Mouse (Mus musculus) neural tube, embryonic 10.5 days (tissue): ENCODE results near the gene Rcan2.

Experiments used
- DNase-seq: peaks from one replicate; pipeline ENCODE4 v3.0.0-alpha.2; 2017; ENCODE audit warnings: low spot score; ENCODE audit errors: extremely low spot score

Gene Rcan2

GRCm38 (mm10) chr17:43916128-43916527 lies 115.0 kb downstream of the Rcan2 start:
- DNase-seq: no peak

GRCm38 (mm10) chr17:43917143-43917542 lies 116.0 kb downstream of the Rcan2 start:
- no peak for DNase-seq

GRCm38 (mm10) chr17:43929856-43930255 lies 128.7 kb downstream of the Rcan2 start:
- no peak for DNase-seq

- DNase-seq: no peak
Measured at GRCm38 (mm10) chr17:43931731-43932130, 130.6 kb downstream of the Rcan2 start.

GRCm38 (mm10) chr17:43934056-43934455 lies 132.9 kb downstream of the Rcan2 start:
- DNase-seq: no peak

- DNase-seq: peak; percentile 25
Measured at GRCm38 (mm10) chr17:43952219-43952618, 151.1 kb downstream of the Rcan2 start.

GRCm38 (mm10) chr17:43952661-43953534 lies 151.7 kb downstream of the Rcan2 start:
- DNase-seq: peak; percentile 19

- no peak for DNase-seq
Measured at GRCm38 (mm10) chr17:43953535-43953918, 152.4 kb downstream of the Rcan2 start.

GRCm38 (mm10) chr17:43959797-43960196 lies 158.6 kb downstream of the Rcan2 start:
- no peak for DNase-seq

GRCm38 (mm10) chr17:43969943-43970342 lies 168.8 kb downstream of the Rcan2 start:
- no peak for DNase-seq

GRCm38 (mm10) chr17:43977572-43977971 lies 176.4 kb downstream of the Rcan2 start:
- DNase-seq: no peak

- DNase-seq: no peak
Measured at GRCm38 (mm10) chr17:43979925-43980324, 178.8 kb downstream of the Rcan2 start.

GRCm38 (mm10) chr17:43982505-43982904 lies 181.4 kb downstream of the Rcan2 start:
- DNase-seq: no peak

- no peak for DNase-seq
Measured at GRCm38 (mm10) chr17:43989334-43989945, 188.3 kb downstream of the Rcan2 start.

- peak; percentile 42 for DNase-seq
Measured at GRCm38 (mm10) chr17:43990957-43991383, 189.8 kb downstream of the Rcan2 start.

GRCm38 (mm10) chr17:43994080-43994479 lies 192.9 kb downstream of the Rcan2 start:
- DNase-seq: peak; percentile 23

GRCm38 (mm10) chr17:43997514-43997913 lies 196.4 kb downstream of the Rcan2 start:
- DNase-seq: no peak

- DNase-seq: no peak
Measured at GRCm38 (mm10) chr17:43998095-43998494, 196.9 kb downstream of the Rcan2 start.

GRCm38 (mm10) chr17:44004401-44004800 lies 203.2 kb downstream of the Rcan2 start:
- no peak for DNase-seq

- DNase-seq: no peak
Measured at GRCm38 (mm10) chr17:44007411-44007810, 206.3 kb downstream of the Rcan2 start.

GRCm38 (mm10) chr17:44011917-44012316 lies 210.8 kb downstream of the Rcan2 start:
- DNase-seq: no peak

- DNase-seq: no peak
Measured at GRCm38 (mm10) chr17:44013756-44014510, 212.8 kb downstream of the Rcan2 start.
